21 mouse cellular contexts compared by ENCODE assay signal in the genomic region with DNA sequence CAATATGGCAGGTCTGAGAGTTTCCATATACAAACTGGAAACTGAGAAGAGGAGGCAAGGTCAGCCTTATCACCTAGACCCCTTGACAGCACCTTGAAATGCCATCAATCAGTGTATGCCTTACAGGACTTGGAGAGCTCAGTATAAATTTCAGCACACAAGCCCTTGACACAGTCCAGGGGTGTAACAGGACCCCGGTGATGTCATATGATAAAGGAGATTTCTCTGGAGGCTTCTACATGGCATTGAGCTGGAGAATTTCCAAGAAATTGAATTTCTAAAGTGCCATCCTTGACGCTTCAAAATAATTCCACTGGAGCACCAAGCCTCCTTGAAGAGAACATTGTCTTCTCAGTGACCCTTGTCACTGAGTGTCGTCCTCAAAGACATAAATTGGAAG.
"Had no signal": no experiment of that assay in that cellular context is flagged by ENCODE, and none has a peak within 500 bp of the region (broad histone marks: within the 10 kb centered on the region; RNA-seq: fewer than 3 reads in every experiment).

No protein-coding gene starts in this region.

- H3K27me3 ChIP-seq: liver, embryonic 12.5 days; liver, embryonic 15.5 days; lung, embryonic 15.5 days; megakaryocyte, embryonic 14.5 days; midbrain, embryonic 13.5 days; neural tube, embryonic 13.5 days; stomach, embryonic 15.5 days had no signal

- H3K4me2 ChIP-seq: liver, embryonic 12.5 days; liver, embryonic 15.5 days; lung, embryonic 15.5 days; midbrain, embryonic 13.5 days; neural tube, embryonic 13.5 days; stomach, embryonic 15.5 days had no signal

- ATAC-seq: liver, embryonic 12.5 days; midbrain, embryonic 13.5 days; midbrain, embryonic 16.5 days had no signal

- H3K9me3 ChIP-seq: liver, embryonic 12.5 days; liver, embryonic 15.5 days; lung, embryonic 15.5 days; megakaryocyte, embryonic 14.5 days; midbrain, embryonic 10.5 days; midbrain, embryonic 13.5 days; neural tube, embryonic 13.5 days; stomach, embryonic 15.5 days had no signal

- H3K4me3 ChIP-seq: left cerebral cortex, adult 2 months; liver, embryonic 12.5 days; liver, embryonic 15.5 days; lung, embryonic 15.5 days; megakaryocyte, embryonic 14.5 days; midbrain, embryonic 10.5 days; midbrain, embryonic 13.5 days; myocyte; neural tube, embryonic 13.5 days; stomach, embryonic 15.5 days had no signal

- H3K9ac ChIP-seq: liver, embryonic 12.5 days; liver, embryonic 15.5 days; lung, embryonic 15.5 days; midbrain, embryonic 13.5 days; neural tube, embryonic 13.5 days; stomach, embryonic 15.5 days had no signal

- H3K27ac ChIP-seq: kidney, postnatal 0 days; left cerebral cortex, adult 2 months; liver, embryonic 12.5 days; liver, embryonic 15.5 days; lung, embryonic 15.5 days; midbrain, embryonic 10.5 days; midbrain, embryonic 13.5 days; neural tube, embryonic 13.5 days; stomach, embryonic 15.5 days had no signal

- DNase-seq: kidney, postnatal 25 days; layer of hippocampus, postnatal 36 days; lung, adult 18-20 months; lung, postnatal 10 days; lung, postnatal 36 days; retina, postnatal 1 day; right cerebral cortex, postnatal 25 days; spleen, adult 18-20 months; thymus, postnatal 4 days had no signal

- H3K4me1 ChIP-seq: midbrain, embryonic 13.5 days; neural tube, embryonic 13.5 days; stomach, embryonic 15.5 days had no signal

- H3K36me3 ChIP-seq: liver, embryonic 12.5 days; liver, embryonic 15.5 days; lung, embryonic 15.5 days; midbrain, embryonic 10.5 days; midbrain, embryonic 13.5 days; neural tube, embryonic 13.5 days; stomach, embryonic 15.5 days had no signal
